Mouse (Mus musculus) adrenal gland, postnatal 14 days (tissue): ENCODE data around the gene Sqor. TPM values are rescaled to one million over a fixed set of nuclear protein-coding genes. Genes with fewer than 3 reads are reported as not detected.
A peak's percentile ranks its signal among the peaks of the same experiment; 100 is the strongest.

Experiments
- DNase-seq: peaks from one replicate; pipeline ENCODE4 v3.0.0; 2021; ENCODE audit warnings: mixed read lengths
- total RNA-seq: library from RNA; stranded (reverse); gene quantifications from 2 replicates; pipeline ENCODE4 v1.2.3, GENCODE M21; 2021

Gene Sqor
- total RNA-seq, 1 experiment from 2014 or later, result 74.3 TPM

GRCm38 (mm10) chr2:122783730-122784129, 18.7 kb downstream of the Sqor start:
- DNase-seq, result no peak

GRCm38 (mm10) chr2:122784701-122785100, 19.7 kb downstream of the Sqor start:
- DNase-seq, result no peak

- no peak for DNase-seq
Measured at GRCm38 (mm10) chr2:122786167-122786566, 21.1 kb downstream of the Sqor start.

DNA sequence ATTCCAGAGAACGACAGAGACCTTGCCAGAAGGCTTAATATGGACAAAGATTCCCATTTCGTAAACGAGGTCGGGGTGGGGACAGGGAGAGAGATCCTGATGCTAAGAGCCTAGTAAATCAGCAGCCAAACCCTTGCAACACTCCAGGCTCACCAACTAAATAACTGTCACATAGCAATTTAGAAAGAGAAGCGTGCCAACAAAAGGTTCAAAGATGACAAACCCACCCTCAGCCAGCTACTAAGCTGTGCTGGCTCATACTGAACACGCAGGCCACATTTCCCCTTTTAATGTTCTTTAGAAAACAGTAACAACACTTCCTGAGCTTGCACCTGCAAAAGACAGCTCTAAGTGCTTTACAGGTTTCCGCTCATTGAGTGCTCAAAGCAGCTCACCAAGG, 24.3 kb downstream of the Sqor start:
- peak; percentile 32 for DNase-seq

DNA sequence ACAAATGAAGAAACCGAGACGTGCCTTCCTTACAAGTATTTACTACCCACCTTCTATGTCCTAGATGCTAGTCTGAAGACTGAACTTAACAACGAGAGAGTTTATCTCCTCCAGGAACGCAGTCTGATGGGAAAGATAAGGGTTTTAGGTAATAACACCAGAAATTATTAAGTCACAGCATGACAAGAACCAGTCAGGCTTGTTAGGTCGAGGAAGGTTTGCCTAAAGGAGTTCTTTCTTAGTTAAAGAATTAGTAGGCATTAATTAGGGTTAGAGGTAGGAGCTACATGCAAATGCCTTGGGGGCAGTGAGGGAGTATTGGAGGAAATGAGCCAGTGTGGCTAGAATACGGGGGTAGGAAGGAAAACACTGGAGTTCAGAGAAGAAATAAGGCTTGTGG, 24.7 kb downstream of the Sqor start:
- DNase-seq, result no peak

DNA sequence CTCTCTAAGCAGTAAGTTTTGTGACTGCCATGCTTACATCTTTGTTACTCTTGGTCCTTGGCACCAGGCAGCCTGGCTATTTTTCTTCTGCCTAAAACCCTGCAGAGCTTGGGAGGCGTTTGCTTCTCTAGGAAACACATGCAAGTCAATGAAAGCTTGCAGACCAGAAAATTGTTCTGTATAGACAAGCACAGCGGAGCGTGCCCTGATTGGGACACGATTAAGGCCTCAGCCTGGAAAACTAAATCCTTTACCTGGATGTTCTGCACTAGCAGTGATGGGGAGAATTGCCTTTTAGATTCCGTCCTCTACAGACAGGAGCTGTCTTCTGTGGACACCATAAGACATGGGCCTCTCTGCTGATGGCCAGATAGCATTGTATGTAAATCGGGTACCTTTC, 39.4 kb downstream of the Sqor start:
- no peak for DNase-seq

DNA sequence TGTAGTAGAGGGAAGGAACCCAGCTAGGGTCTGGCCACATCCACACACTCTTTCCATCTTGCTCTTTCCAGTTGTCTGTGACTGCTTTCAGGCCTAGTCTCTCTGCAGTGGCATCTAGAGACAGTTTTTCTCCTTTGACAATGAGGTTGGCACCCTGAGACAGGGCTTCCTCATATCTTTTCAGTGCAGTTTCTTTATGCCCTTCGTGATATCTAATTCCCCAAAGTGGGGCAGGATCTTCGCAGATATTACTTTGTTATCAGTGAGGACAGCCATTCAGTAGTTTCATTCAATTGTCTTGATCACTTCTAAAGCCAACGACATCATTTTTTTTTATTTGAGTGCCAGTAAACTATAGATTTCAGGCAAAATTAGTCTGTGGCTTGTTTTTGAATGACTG, 41.0 kb downstream of the Sqor start:
- no peak for DNase-seq

DNA sequence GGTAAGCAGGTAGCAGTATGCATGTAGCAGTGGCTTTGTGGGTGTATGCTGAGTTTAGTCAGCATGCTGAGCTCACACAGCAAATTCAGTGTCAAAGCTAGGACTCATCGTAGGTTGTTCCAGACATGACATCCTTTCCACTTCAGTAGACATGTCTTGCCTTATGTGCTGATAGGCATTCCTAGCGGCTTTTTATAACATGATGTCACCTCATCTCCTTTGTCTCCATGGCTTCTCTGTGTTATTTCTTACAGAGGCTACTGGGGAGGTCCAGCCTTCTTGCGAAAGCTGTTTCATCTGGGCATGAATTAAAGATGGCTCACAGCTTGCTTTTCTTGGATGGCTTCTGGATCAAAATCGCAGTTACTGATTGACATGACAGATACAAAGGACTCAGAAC, 44.0 kb downstream of the Sqor start:
- no peak for DNase-seq

DNA sequence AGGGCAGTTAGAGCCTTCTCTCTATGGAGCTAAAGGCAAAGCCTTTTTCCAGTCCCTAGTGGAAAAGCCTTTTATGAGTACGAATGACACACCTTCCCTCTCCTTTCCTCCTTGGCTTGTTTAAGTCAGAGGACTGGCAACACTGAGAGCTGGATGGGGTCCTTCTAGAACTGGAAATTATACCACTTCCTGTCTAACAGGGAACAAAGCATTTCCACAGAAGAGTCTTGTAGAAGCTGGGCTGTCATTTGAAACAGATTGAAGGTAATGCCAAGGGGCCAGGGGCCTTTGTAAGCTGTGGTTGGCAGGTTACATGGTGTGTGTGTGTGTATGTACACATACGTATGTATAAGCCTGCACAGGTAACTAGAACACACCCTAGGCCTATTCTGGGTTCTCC, 51.9 kb downstream of the Sqor start:
- no peak for DNase-seq

DNA sequence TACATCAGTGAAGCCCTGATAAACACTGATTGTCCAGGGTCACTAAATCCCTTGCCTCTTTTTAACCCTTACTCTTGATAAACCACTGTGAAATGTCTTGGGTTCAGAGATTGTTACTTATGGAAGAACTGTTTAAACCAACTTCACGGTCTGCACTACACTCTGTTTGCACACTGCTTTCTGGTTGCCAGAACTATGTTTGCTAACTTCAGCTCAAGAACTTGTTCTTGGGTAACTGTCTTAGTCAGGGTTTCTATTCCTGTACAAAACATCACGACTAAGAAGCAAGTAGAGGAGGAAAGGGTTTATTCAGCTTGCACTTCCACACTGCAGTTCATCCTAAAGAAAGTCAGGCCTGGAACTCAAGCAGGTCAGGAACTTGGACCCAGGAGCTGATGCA, 56.2 kb downstream of the Sqor start:
- DNase-seq, result no peak

- DNase-seq, result peak; percentile 35
Measured at GRCm38 (mm10) chr2:122825406-122826236, 60.6 kb downstream of the Sqor start.

- DNase-seq, result no peak
Measured at GRCm38 (mm10) chr2:122826302-122826701, 61.3 kb downstream of the Sqor start.

- no peak for DNase-seq
Measured at GRCm38 (mm10) chr2:122854636-122855035, 89.6 kb downstream of the Sqor start.

- DNase-seq, result no peak
Measured at GRCm38 (mm10) chr2:122855354-122855753, 90.3 kb downstream of the Sqor start.

Other genes with a start within 250 kb of the Sqor start
- 5.2 and 5.6 TPM in 2 replicates for gene Gatm, start 153.9 kb upstream of the Sqor start, total RNA-seq
- 0.48 and 0.83 TPM in 2 replicates for gene AA467197, start 128.3 kb upstream of the Sqor start, total RNA-seq
- gene Slc30a4, start 62.6 kb upstream of the Sqor start, total RNA-seq, result 25.2 and 25.5 TPM in 2 replicates
- 21.7 and 24.8 TPM in 2 replicates for gene Bloc1s6, start 26.7 kb upstream of the Sqor start, total RNA-seq